Mouse (Mus musculus): ENCODE results near the gene Ptgdr.
"Not testable (repeated sequence)": the region's sequence is repeated elsewhere in the genome, so short reads cannot be mapped to it uniquely, and the experiment has no call there.

DNA sequence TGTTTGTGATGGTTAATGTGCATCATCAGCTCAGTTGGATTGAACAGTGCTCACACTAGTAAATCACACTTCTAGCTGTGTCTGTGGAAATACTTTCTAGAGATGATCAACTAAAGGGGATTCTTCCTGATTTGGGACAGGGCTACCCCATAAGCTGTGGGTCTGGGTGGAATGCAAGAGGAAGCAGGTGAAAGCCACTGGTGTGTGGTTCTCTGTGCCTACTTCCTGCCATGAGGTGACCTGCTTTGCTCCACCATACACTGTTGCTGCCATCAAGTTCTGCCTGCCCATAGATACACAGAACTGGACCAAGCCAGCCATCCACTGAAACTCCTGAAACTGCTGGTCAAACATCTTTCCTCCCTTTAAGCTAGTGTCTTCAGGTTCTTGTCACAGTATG lies 46.0 kb downstream of the Ptgdr start:
- TF ChIP-seq CTCF (conservative IDR thresholded peaks at IDR 0.05; ENCODE audit: low read length); NANOG (IDR thresholded peaks at IDR 0.05; ENCODE audit: borderline replicate concordance, low read length); POU5F1 (IDR thresholded peaks at IDR 0.05; ENCODE audit: borderline replicate concordance, low read length): not testable (repeated sequence)
